Mouse (Mus musculus) lung, postnatal 36 days (tissue): ENCODE measurements at regions not wholly inside any gene's neighbourhood (a gene's known extent, or its start where the extent isn't known, plus 50 kb on each side); places are given as distances from the start of the nearest gene placed in this dataset.

ENCODE experiments used
- DNase-seq: peaks from one replicate; pipeline ENCODE4 v3.0.0; 2022; ENCODE audit warnings: mixed read lengths

- DNase-seq, result no peak
Measured at GRCm38 (mm10) chr3:102574320-102574719, 104.6 kb downstream of the Ngf start.

GRCm38 (mm10) chr3:102576896-102577295 lies 107.2 kb downstream of the Ngf start:
- no peak for DNase-seq

- no peak for DNase-seq
Measured at GRCm38 (mm10) chr3:102581830-102582229, 112.1 kb downstream of the Ngf start.

GRCm38 (mm10) chr3:102585136-102585535 lies 115.4 kb downstream of the Ngf start:
- DNase-seq, result no peak

DNA sequence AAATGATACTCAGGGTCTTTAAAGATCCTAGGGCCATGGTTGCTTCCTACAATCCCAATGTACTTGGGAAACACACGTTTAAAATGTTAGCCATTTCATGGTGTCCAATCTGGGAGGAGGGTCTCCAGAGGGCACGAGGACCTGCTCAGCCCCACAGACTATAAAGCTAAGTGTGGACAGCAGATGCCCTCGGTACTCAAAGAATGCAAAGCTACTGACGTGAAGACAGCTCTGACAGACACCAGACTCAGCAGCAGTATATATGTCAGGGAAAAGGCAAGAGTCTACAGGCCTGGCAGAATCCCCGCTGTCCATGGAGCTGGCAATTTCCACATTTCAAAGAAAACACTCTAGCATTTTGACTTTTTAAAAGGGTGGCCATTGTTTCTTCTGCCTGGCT lies 116.5 kb downstream of the Ngf start:
- DNase-seq, result no peak

- DNase-seq, result no peak
Measured at GRCm38 (mm10) chr3:102592041-102592440, 122.3 kb downstream of the Ngf start.

- no peak for DNase-seq
Measured at GRCm38 (mm10) chr3:102596944-102597551, 127.3 kb downstream of the Ngf start.

- DNase-seq, result no peak
Measured at GRCm38 (mm10) chr3:102599061-102599460, 129.3 kb downstream of the Ngf start.

DNA sequence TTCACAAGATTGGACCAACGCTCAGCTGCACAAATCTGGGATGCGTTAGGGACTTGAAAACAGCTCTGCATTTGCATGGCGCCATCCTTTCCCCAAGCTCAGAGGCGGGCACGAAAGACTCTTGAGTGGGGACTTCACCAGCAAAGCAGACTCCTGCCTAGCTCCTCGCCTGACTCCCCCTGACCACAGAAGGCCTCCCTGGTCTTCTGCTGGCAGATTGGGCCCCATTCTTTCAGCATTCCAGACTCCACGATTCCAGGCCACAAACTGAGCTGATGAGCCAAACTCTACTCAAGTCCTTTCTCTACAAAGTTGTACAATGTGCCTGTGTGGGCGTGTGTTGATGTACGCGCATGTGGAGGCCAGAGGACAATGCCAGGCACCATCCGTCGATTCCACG lies 131.6 kb upstream of the Tspan2 start:
- no peak for DNase-seq

GRCm38 (mm10) chr3:102605284-102605683 lies 129.0 kb upstream of the Tspan2 start:
- no peak for DNase-seq

DNA sequence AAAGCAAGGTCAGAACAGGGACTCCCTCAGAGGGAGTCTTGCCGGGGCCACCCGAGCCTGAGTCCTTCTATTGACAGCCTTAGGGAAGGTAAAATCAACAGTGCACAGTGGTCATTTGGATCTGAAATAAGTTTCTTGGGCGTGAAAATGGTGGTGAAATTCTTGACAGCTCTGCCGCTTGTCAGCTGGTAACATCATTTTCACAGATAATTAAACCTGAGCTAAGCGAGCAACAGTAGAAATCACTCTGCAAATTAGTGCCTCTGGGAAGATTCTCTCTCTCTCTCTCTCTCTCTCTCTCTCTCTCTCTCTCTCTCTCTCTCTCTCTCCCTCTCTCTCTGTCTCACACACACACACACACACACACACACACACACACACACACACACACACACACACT lies 123.4 kb upstream of the Tspan2 start:
- DNase-seq, result no peak

GRCm38 (mm10) chr3:102611398-102612366 lies 122.6 kb upstream of the Tspan2 start:
- DNase-seq, result no peak

DNA sequence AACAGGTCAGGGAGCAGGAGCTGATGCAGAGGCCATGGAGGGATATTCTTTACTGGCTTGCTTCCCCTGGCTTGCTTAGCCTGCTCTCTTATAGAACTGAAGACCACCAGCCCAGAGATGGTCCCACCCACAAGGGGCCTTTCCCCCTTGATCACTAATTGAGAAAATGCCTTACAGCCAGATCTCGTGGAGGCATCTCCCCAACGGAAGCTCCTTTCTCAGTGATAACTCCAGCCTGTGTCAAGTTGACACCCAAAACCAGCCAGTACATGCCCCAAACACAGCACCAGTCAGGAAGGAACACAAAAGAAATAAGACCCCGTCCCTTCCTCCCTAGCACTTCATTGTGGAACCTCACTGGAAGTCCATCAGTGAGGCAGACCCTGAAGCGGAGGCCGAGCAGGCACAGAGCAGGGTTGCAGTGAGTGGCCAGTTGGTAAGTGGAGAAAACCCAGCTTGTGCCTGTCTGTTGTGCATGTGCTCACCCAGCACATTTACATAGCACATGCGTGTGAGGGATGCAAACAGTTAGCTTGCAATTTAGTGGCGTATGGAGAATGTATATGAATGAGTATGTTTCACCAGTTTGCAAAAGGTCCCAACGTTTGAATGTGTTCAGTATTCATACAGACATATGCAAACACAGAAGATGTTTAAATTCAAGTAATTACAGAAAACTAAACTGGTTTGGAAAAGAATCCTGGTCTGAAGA lies 114.5 kb upstream of the Tspan2 start:
- DNase-seq, result no peak

DNA sequence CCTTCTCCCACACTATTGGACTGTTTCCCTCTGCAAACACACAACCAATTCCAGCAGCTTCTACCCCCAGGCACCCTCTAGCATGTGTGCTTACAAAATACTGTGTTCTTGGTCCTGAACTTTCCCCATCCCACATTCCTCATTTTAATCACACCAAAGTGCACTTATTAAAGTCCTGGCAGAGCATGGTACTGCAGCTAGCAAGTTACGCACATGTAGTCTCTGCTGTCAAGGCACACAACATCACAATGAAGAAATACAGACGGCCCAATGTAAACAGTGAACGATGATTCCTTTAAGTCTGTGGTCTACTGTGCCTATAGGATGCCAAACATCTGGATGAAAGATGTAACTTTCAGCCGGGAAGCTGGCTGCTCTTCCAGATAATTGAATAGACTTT lies 98.3 kb upstream of the Tspan2 start:
- DNase-seq, result no peak

DNA sequence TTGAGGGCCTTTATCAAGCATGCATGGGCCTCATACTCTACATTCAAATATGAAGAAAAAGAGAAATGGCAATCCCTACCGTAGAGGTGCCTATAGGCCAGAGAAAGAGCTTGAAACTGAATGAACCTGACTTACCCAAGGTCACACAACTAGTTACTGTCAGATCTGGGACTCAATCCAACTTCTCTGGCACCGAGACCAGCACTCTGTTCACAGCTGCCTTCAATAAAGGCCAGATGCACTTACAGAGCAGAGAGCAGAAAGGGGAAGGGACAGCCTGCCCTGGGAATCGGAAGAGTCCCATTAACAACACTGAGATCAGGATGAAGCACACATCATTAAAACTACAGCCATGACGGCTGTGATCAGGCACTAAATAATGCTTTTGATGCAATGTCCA lies 97.7 kb upstream of the Tspan2 start:
- DNase-seq, result no peak

DNA sequence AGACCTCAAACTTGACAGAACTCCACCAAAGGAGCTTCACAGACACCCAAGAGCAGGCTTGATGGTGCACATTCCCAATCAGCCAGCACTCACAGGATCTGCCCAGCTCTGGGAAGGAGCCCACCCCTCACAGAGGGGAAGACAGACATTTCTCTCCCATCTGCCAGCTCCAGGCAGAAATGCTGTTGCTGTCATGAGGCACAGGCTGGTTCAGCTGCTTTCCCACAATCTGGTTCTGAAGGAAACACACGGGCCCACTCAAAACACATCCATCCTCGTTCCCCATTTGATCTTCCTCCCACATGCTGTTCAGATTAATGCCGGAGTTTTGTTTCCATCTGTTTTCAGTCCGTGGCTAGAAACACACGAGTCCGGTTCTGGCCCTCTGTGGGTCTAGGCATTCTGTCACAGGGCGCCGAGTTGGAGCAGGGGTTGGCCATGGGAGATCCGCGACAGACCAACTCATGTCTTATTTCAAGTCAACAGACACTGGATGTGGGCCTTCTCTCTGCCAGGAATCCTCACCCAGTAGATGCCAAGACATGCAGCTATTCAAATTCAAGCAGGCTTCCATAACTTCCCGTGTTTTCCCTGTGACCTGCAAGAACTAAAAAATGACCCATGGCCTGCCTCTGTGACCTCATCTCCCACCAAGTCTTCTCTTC lies 89.9 kb upstream of the Tspan2 start:
- DNase-seq, result no peak

DNA sequence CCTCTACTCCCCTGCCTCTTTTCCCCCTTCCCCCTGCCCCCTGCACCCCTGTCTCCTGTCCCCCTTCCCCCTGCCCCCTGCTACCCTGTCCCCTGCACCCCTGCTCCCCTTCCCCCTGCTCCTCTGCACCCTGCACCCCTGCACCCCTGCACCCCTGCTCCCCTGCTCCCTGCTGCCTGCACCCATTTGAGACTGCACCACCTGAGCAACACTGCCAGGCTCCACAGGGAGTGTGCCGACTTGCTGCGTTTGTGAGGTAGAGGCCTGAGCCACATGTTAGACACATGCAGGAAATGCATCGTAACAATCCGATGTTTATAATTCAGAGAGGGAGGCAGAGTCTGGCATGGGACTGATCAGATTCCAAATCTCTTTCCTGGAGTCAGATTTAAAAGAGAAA lies 85.9 kb upstream of the Tspan2 start:
- DNase-seq, result no peak

- no peak for DNase-seq
Measured at GRCm38 (mm10) chr3:102654962-102655361, 79.4 kb upstream of the Tspan2 start.

DNA sequence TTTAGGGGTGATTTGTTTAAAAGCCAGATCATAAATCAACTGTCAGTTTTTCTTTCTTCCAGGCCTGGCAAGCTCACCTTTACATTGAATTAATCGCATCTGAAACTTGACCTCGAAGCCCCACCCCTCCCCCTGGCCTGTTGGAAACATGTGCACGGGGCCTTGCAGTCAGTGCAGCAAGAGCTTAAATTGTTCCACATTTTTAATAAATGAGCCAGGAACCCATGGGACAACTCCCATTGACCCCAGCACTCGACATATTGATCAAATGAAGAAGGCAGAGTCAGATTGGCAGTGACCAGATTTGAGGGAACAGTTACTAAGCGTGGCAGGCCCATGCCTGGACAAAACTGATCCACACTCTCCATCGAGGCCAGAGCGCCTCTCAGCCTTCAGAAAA lies 77.2 kb upstream of the Tspan2 start:
- DNase-seq, result no peak

DNA sequence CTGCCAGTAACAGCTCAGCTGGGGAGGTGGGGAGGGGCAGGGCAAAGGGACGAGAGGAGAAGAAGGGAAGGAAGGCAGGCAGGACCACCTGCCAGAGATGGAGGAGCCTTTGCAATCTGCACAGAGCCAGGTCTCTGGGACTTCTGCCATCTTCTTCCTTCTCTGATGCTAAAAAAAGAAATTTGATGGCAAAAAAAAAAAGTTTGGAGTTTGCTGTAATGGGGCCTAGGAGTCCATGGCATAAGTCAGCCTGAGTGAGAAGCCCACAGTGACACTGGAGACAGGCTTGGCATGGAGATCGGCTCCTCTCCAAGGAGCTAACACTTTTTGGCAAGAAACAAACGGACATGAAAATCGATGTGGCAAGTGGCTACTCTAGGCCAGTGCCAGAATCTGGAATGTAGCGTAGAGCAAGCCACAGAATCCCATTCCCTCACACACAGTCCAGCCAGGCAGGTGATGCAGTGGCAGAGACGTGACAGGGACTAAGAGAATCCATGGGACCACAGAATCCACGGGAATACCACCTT lies 76.7 kb upstream of the Tspan2 start:
- no peak for DNase-seq

DNA sequence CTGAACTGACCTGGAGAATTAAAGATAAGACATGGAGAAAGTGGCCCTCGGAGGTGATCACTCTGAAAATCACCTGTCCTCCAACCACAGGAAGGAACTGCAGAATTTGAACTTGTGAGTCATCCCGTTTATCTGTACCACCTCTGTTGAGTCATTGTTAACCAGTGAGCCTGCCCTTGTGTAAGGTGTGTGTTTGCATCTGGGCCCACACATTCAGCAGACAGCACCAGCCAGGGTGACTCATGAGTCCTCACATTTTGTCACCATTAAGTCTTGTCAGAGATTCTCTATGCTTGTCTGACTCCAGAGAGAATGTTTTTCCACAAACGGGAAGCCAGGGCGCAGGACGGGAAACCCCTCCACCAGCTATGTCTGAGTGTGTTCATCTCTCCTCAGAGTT lies 75.0 kb upstream of the Tspan2 start:
- no peak for DNase-seq

GRCm38 (mm10) chr3:102661296-102661695 lies 73.0 kb upstream of the Tspan2 start:
- DNase-seq, result no peak

DNA sequence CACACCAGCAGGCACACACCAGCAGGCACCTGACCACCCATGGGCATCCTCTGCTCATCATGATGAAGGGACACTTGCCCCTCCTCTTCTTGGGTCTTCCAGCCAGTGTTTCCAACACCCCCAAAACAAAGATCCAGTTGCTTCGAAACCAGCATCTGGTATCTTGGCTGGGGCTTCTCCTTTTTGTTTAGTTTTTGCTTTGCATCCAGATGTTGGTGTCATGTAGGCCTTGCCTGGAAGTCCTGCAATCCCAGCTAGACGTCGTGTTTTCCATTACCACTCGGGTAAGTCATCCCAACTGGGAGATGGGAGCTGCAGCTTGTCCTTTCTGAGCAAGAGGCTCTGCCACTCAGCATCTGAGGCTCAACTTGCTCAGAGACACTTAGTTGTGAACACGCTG lies 70.6 kb upstream of the Tspan2 start:
- DNase-seq, result no peak
